Mouse (Mus musculus): ENCODE measurements around the gene 1190005I06Rik. TPM values are rescaled to one million over a fixed set of nuclear protein-coding genes. Genes with fewer than 3 reads are reported as not detected.

1190005I06Rik gene
- polyA plus RNA-seq, 1 experiment from 2014 or later: 2.0 TPM

DNA sequence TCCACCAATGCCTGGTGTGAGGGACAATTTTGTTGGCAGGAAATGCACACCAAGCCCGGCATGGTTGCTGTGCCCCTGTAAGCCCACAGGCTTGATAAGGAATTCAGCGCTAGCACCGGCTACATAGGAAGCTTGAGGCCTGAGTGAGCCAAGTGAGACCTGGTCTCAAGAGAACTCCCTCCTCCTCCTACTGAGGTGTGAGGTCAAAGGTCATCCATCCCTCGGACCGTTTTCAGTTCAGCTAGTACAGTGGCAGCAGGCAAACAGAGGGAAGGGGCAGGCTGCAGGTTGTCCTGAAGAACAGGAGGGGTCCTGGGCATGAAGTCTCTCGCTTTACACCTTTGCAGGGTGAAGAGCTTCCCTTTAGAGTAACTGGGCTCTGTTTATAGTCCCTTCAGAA lies 16.6 kb downstream of the 1190005I06Rik start:
- no peak overlapping the region for H3K9ac ChIP-seq (replicated peaks; ENCODE audit: low read depth)
- no peak overlapping the region for H3K4me2 ChIP-seq (replicated peaks; ENCODE audit: low read depth, low read length)
- TF ChIP-seq CTCF (IDR thresholded peaks at IDR 0.05) (no peak), EP300 (IDR thresholded peaks at IDR 0.05) (no peak)
- no peak overlapping the region for H3K27ac ChIP-seq (ENCODE audit: low read length)
- H3K36me3 ChIP-seq (ENCODE audit: insufficient read depth, low read length): no peaks in the 10 kb centered on the region
- ATAC-seq (no peak), DNase-seq (ENCODE audit: low spot score) (no peak)
- no peaks in the 10 kb centered on the region for H3K9me3 ChIP-seq (ENCODE audit: low read length)
- no peaks in the 10 kb centered on the region for H3K4me1 ChIP-seq (ENCODE audit: insufficient read depth, low read depth, low read length)
- H3K4me3 ChIP-seq (ENCODE audit: low read depth, low read length): no peak overlapping the region
- 0 out of 2 replicates have a peak, but pooled peaks cover 8% of the 10 kb centered on the region for H3K27me3 ChIP-seq (replicated peaks; ENCODE audit: insufficient read depth, low read length)
- WGBS: 44% methylated on average over 6 of the region's 6 CpGs

DNA sequence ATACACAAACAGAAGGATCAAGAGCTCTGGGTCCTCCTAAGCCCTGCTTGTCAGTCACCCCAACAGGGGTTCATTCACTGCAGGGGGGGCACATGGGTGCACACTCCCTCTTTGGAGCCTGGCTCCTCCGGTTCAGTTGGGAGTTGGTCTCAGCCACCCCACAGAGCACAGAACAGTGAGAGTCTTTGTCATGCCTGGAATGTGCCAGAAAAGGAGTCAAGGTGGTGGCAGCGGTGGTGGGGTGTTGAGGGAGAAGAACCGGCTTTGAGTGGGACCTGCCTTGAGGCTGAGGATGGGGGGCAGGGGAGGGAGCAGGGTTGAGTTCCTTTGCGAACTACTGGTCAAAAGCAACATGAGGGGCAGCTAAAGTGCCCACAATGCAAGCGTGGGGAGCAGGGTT lies 17.4 kb downstream of the 1190005I06Rik start:
- TF ChIP-seq EP300 (IDR thresholded peaks at IDR 0.05) (no peak), CTCF (IDR thresholded peaks at IDR 0.05) (no peak)
- no peak overlapping the region for H3K9ac ChIP-seq (replicated peaks; ENCODE audit: low read depth)
- WGBS: 31% methylated on average over 5 of the region's 5 CpGs
- H3K27me3 ChIP-seq (replicated peaks; ENCODE audit: insufficient read depth, low read length): 0 out of 2 replicates have a peak, but pooled peaks cover 8% of the 10 kb centered on the region
- ATAC-seq (no peak), DNase-seq (ENCODE audit: low spot score) (no peak)
- H3K4me1 ChIP-seq (ENCODE audit: insufficient read depth, low read depth, low read length): no peaks in the 10 kb centered on the region
- no peaks in the 10 kb centered on the region for H3K36me3 ChIP-seq (ENCODE audit: insufficient read depth, low read length)
- no peak overlapping the region for H3K4me3 ChIP-seq (ENCODE audit: low read depth, low read length)
- H3K27ac ChIP-seq (ENCODE audit: low read length): no peak overlapping the region
- no peaks in the 10 kb centered on the region for H3K9me3 ChIP-seq (ENCODE audit: low read length)
- H3K4me2 ChIP-seq (replicated peaks; ENCODE audit: low read depth, low read length): no peak overlapping the region

DNA sequence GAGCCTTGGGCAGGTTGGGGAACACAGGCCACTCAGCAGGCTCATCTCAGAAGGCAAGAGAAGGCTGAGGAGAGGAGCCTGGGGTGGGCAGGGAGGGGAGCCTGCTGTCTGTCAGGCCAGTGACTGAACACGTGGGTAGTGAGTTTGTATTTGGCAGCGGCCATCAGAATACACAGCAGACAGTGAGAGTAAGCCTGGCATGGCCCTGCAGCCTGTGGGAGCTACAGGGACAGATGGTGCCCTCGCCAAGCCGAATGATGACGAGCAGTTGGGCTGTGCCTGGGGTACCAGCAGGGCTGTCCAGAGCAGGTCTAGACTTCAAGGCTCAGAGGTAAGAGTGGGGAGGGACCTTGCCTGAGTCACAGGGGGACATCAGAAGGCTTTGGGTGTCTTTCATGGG lies 20.1 kb downstream of the 1190005I06Rik start:
- Histone ChIP-seq H3K9me3 (ENCODE audit: low read length) (no peaks in the 10 kb centered on the region), H3K4me1 (ENCODE audit: insufficient read depth, low read depth, low read length) (no peaks in the 10 kb centered on the region), H3K27ac (ENCODE audit: low read length) (no peak overlapping the region), H3K4me3 (ENCODE audit: low read depth, low read length) (no peak overlapping the region), H3K27me3 (replicated peaks; ENCODE audit: insufficient read depth, low read length) (no peaks in the 10 kb centered on the region), H3K36me3 (ENCODE audit: insufficient read depth, low read length) (no peaks in the 10 kb centered on the region), H3K9ac (replicated peaks; ENCODE audit: low read depth) (no peak overlapping the region), H3K4me2 (replicated peaks; ENCODE audit: low read depth, low read length) (no peak overlapping the region)
- TF ChIP-seq EP300 (IDR thresholded peaks at IDR 0.05): no peak
- ATAC-seq: no peak
- 90% methylated on average over 5 of the region's 5 CpGs for WGBS
- no peak for DNase-seq (ENCODE audit: low spot score)

- no peaks in the 10 kb centered on the region for H3K36me3 ChIP-seq (ENCODE audit: insufficient read depth, low read length)
- WGBS: 71% methylated on average over 11 of the region's 11 CpGs
- no peaks in the 10 kb centered on the region for H3K27me3 ChIP-seq (replicated peaks; ENCODE audit: insufficient read depth, low read length)
- H3K4me3 ChIP-seq (ENCODE audit: low read depth, low read length): no peak overlapping the region
- no peak overlapping the region for H3K9ac ChIP-seq (replicated peaks; ENCODE audit: low read depth)
- DNase-seq (ENCODE audit: low spot score) (no peak), ATAC-seq (no peak)
- no peak overlapping the region for H3K4me2 ChIP-seq (replicated peaks; ENCODE audit: low read depth, low read length)
- no peaks in the 10 kb centered on the region for H3K4me1 ChIP-seq (ENCODE audit: insufficient read depth, low read depth, low read length)
- no peak overlapping the region for H3K27ac ChIP-seq (ENCODE audit: low read length)
- no peaks in the 10 kb centered on the region for H3K9me3 ChIP-seq (ENCODE audit: low read length)
- TF ChIP-seq CTCF (IDR thresholded peaks at IDR 0.05) (no peak), EP300 (IDR thresholded peaks at IDR 0.05) (no peak)
These were observed 21.0 kb downstream of the 1190005I06Rik start for GRCm38 (mm10) chr8:120626461-120626860.

- WGBS: 56% methylated on average over 2 of the region's 2 CpGs
- no peaks in the 10 kb centered on the region for H3K9me3 ChIP-seq (ENCODE audit: low read length)
- no peak for DNase-seq (ENCODE audit: low spot score)
- no peak for ATAC-seq
- H3K36me3 ChIP-seq (ENCODE audit: insufficient read depth, low read length): no peaks in the 10 kb centered on the region
- no peak overlapping the region for H3K4me3 ChIP-seq (ENCODE audit: low read depth, low read length)
- no peak overlapping the region for H3K9ac ChIP-seq (replicated peaks; ENCODE audit: low read depth)
- no peaks in the 10 kb centered on the region for H3K4me1 ChIP-seq (ENCODE audit: insufficient read depth, low read depth, low read length)
- no peaks in the 10 kb centered on the region for H3K27me3 ChIP-seq (replicated peaks; ENCODE audit: insufficient read depth, low read length)
- H3K27ac ChIP-seq (ENCODE audit: low read length): no peak overlapping the region
- TF ChIP-seq CTCF (IDR thresholded peaks at IDR 0.05) (no peak), EP300 (IDR thresholded peaks at IDR 0.05) (no peak)
- no peak overlapping the region for H3K4me2 ChIP-seq (replicated peaks; ENCODE audit: low read depth, low read length)
These were observed 23.8 kb downstream of the 1190005I06Rik start for GRCm38 (mm10) chr8:120623608-120624007.

DNA sequence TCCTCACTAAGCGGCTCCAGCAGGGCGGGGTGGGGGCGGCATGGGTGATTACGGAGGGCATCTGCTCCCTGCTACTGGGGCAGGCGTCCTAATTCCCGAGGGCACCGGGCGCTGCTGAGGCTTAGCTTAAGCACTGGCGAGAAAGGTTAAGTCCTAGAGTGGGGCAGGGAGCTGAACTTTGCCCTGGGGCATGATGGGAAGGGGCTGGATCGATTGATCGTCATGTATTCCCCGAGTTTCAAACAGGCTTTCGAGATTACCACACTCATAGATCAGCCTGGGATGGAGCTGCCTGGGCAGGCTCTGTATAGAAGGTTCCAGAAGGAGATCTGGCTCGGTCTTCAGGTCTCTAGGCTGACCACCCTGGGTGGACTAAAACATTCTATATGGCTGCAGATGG lies 25.3 kb downstream of the 1190005I06Rik start:
- no peak for TF ChIP-seq EP300 (IDR thresholded peaks at IDR 0.05)
- TF ChIP-seq CTCF (IDR thresholded peaks at IDR 0.05): no peak
- no peaks in the 10 kb centered on the region for H3K4me1 ChIP-seq (ENCODE audit: insufficient read depth, low read depth, low read length)
- 71% methylated on average over 14 of the region's 14 CpGs for WGBS
- no peak for ATAC-seq
- DNase-seq (ENCODE audit: low spot score): no peak
- no peak overlapping the region for H3K9ac ChIP-seq (replicated peaks; ENCODE audit: low read depth)
- H3K36me3 ChIP-seq (ENCODE audit: insufficient read depth, low read length): no peaks in the 10 kb centered on the region
- H3K4me2 ChIP-seq (replicated peaks; ENCODE audit: low read depth, low read length): no peak overlapping the region
- H3K4me3 ChIP-seq (ENCODE audit: low read depth, low read length): no peak overlapping the region
- H3K27me3 ChIP-seq (replicated peaks; ENCODE audit: insufficient read depth, low read length): no peaks in the 10 kb centered on the region
- no peaks in the 10 kb centered on the region for H3K9me3 ChIP-seq (ENCODE audit: low read length)
- H3K27ac ChIP-seq (ENCODE audit: low read length): no peak overlapping the region

- H3K27me3 ChIP-seq (replicated peaks; ENCODE audit: insufficient read depth, low read length): no peaks in the 10 kb centered on the region
- WGBS: 43% methylated on average over 7 of the region's 7 CpGs
- DNase-seq (ENCODE audit: low spot score) (no peak), ATAC-seq (no peak)
- H3K4me2 ChIP-seq (replicated peaks; ENCODE audit: low read depth, low read length): no peak overlapping the region
- H3K36me3 ChIP-seq (ENCODE audit: insufficient read depth, low read length): no peaks in the 10 kb centered on the region
- no peaks in the 10 kb centered on the region for H3K4me1 ChIP-seq (ENCODE audit: insufficient read depth, low read depth, low read length)
- no peak overlapping the region for H3K9ac ChIP-seq (replicated peaks; ENCODE audit: low read depth)
- H3K9me3 ChIP-seq (ENCODE audit: low read length): no peaks in the 10 kb centered on the region
- no peak overlapping the region for H3K4me3 ChIP-seq (ENCODE audit: low read depth, low read length)
- H3K27ac ChIP-seq (ENCODE audit: low read length): no peak overlapping the region
- TF ChIP-seq CTCF (IDR thresholded peaks at IDR 0.05): no peak
- TF ChIP-seq EP300 (IDR thresholded peaks at IDR 0.05): no peak
These were observed 27.0 kb downstream of the 1190005I06Rik start for GRCm38 (mm10) chr8:120620441-120620840.
